Mouse (Mus musculus) midbrain, embryonic 16.5 days (tissue): Measurements from ENCODE around the gene Fam19a3. TPM values are rescaled to one million over a fixed set of nuclear protein-coding genes. Genes with fewer than 3 reads are reported as not detected.

Experiments used
- ATAC-seq: fragments of 200-750 bp; cut with Nextera tagmentation; 2 replicates; pipeline ENCODE4 v1.8.0; 2017; ENCODE audit warnings: moderate TSS enrichment
- H3K27ac ChIP-seq: fragments of 300-500 bp; sonication (generic); 2 replicates; pipeline ENCODE4 v1.5.1; 2014; ENCODE audit warnings: mild to moderate bottlenecking, low read length, mixed read lengths
- H3K27me3 ChIP-seq: fragments of 300-500 bp; sonication (generic); 2 replicates; pipeline ENCODE4 v1.6.1; 2014; ENCODE audit warnings: low read depth, low read length, mixed read lengths; ENCODE audit not compliant: control insufficient read depth, insufficient read depth
- H3K36me3 ChIP-seq: fragments of 300-500 bp; sonication (generic); 2 replicates; pipeline ENCODE4 v1.6.1; 2014; ENCODE audit warnings: mild to moderate bottlenecking, low read length, moderate library complexity, mixed read lengths; ENCODE audit not compliant: control insufficient read depth, insufficient read depth
- H3K4me1 ChIP-seq: fragments of 300-500 bp; sonication (generic); 2 replicates; pipeline ENCODE4 v1.6.1; 2014; ENCODE audit warnings: mild to moderate bottlenecking, low read length, mixed read lengths; ENCODE audit not compliant: control insufficient read depth, insufficient read depth
- H3K4me2 ChIP-seq: fragments of 300-500 bp; sonication (generic); 2 replicates; pipeline ENCODE4 v1.6.1; 2014; ENCODE audit warnings: mild to moderate bottlenecking, low read length, mixed read lengths
- H3K4me3 ChIP-seq: fragments of 300-500 bp; sonication (generic); 2 replicates; pipeline ENCODE4 v1.5.1; 2014; ENCODE audit warnings: low read depth, mild to moderate bottlenecking, low read length, moderate library complexity, mixed read lengths
- H3K9ac ChIP-seq: fragments of 300-500 bp; sonication (generic); 2 replicates; pipeline ENCODE4 v1.6.1; 2014; ENCODE audit warnings: low read depth, low read length, mixed read lengths
- H3K9me3 ChIP-seq: fragments of 300-500 bp; sonication (generic); replicated peaks from 2 replicates; pipeline ENCODE4 v1.6.1; 2014; ENCODE audit warnings: mild to moderate bottlenecking, low read length, mixed read lengths; ENCODE audit not compliant: control insufficient read depth, poor library complexity, severe bottlenecking
- WGBS: fragments of 180-500 bp; shearing (Covaris S2); extraction: QIAGEN DNeasy Blood & Tissue Kit; methylation state at CpG from one replicate; pipeline ENCODE4 v1.1.7; 2014; 5-methylcytosine and 5-hydroxymethylcytosine counted together
- polyA plus RNA-seq: library from polyadenylated mRNA; unstranded; fragments of >200 nt; fragmentation: Nextera tagmentation; extraction: Ambion mirVana; gene quantifications from 2 replicates; pipeline ENCODE4 v1.2.1, GENCODE M21; 2015

The Fam19a3 gene
- polyA plus RNA-seq, result 0.11 TPM in 1 of 2 replicates, not detected in the other

GRCm38 (mm10) chr3:104781471-104781903, at the start of gene Fam19a3:
TSS of gene Fam19a3 (minus strand) at chr3:104781840.
- H3K4me3 ChIP-seq, result peak within 1 kb of the TSS; percentile 45
- peaks cover 81% of the 10 kb centered on the region for H3K27me3 ChIP-seq
- H3K4me2 ChIP-seq, result peak within 1 kb of the TSS; percentile 90
- H3K4me1 ChIP-seq, result peaks cover 16% of the 10 kb centered on the region
- peak within 1 kb of the TSS; percentile 56 for H3K9ac ChIP-seq
- WGBS, result under 1% methylated on average over 25 of the region's 26 CpGs
- H3K36me3 ChIP-seq, result no peaks in the 10 kb centered on the region
- H3K9me3 ChIP-seq, result no peaks in the 10 kb centered on the region
- no peak for ATAC-seq
- no peak within 1 kb of the TSS for H3K27ac ChIP-seq

GRCm38 (mm10) chr3:104822413-104822812, 40.8 kb upstream of the Fam19a3 start:
- Histone ChIP-seq H3K27ac (no peak overlapping the region), H3K4me3 (no peak overlapping the region), H3K36me3 (peaks cover 10% of the 10 kb centered on the region; the same call in 1 of the 2 replicates), H3K27me3 (no peaks in the 10 kb centered on the region), H3K4me2 (no peak overlapping the region), H3K9me3 (no peaks in the 10 kb centered on the region), H3K9ac (no peak overlapping the region), H3K4me1 (peaks cover 4% of the 10 kb centered on the region; the same call in 1 of the 2 replicates)
- ATAC-seq, result no peak
- WGBS, result 88% methylated on average over 3 of the region's 3 CpGs

- 45% methylated on average over 1 of the region's 1 CpGs for WGBS
- Histone ChIP-seq H3K9ac (no peak overlapping the region), H3K4me3 (no peak overlapping the region)
Measured at GRCm38 (mm10) chr3:104820426-104820825, 38.8 kb upstream of the Fam19a3 start.

GRCm38 (mm10) chr3:104818749-104819134, 37.1 kb upstream of the Fam19a3 start:
- no peaks in the 10 kb centered on the region for H3K27me3 ChIP-seq
- no peak for ATAC-seq
- 6% methylated on average over 3 of the region's 3 CpGs for WGBS
- no peaks in the 10 kb centered on the region for H3K9me3 ChIP-seq
- H3K27ac ChIP-seq, result no peak overlapping the region
- H3K4me2 ChIP-seq, result peak overlapping the region; percentile 96
- no peak overlapping the region for H3K9ac ChIP-seq
- peaks cover 8% of the 10 kb centered on the region; the same call in 1 of the 2 replicates for H3K36me3 ChIP-seq
- peaks cover 8% of the 10 kb centered on the region for H3K4me1 ChIP-seq
- H3K4me3 ChIP-seq, result peak overlapping the region; percentile 67

More at GRCm38 (mm10) chr3:104820426-104820825, 38.8 kb upstream of the Fam19a3 start:
- Histone ChIP-seq H3K9me3 (no peaks in the 10 kb centered on the region), H3K4me1 (peaks cover 8% of the 10 kb centered on the region), H3K4me2 (no peak overlapping the region), H3K27me3 (no peaks in the 10 kb centered on the region), H3K36me3 (peaks cover 9% of the 10 kb centered on the region; the same call in 1 of the 2 replicates), H3K27ac (no peak overlapping the region)
- ATAC-seq, result no peak

DNA sequence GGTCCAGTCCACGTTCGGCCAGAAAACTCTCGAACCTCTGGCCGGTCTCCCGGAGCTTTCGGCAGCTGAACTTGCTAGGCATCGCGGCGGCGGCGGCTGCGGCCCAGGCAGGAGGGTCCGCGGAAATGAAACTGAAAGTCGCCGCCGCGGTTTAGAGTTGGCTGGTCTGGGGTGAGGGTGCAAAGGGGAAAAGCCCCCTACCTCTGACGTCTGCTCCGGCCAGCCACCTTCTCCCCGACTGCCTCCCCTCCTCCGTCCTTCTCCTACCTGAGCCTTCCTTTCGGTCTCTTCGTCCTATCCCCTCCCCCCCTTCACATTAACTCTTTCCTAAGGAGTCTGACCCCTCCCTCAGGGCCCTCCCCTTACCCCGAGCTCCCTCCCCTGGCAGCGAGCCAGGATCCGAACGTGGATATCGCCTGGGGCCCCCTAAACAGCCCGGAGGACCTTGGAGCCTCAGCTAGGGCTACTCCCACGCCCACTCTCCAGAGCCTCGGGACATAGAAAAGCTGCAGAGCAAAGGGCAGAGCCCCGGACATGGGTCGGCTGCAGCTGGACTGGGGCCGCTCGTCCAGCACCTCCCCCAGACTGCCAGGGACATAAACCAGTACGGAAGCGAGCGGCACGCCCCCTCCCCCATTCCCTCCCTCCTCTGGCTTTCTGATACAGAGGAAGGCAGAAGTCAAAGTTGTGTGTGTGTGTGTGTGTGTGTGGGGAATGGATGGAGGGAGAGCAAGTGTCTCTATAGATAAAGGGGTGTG, 36.5 kb upstream of the Fam19a3 start, which contains the start of gene Mov10:
Gene Mov10 (minus strand): TSS at position 573 of the 758 bp plus-strand sequence.
- Histone ChIP-seq H3K9ac (peak within 1 kb of the TSS; percentile 64), H3K9me3 (no peaks in the 10 kb centered on the region), H3K36me3 (peaks cover 8% of the 10 kb centered on the region; the same call in 1 of the 2 replicates), H3K4me3 (peak within 1 kb of the TSS; percentile 67), H3K27ac (peak within 1 kb of the TSS; percentile 17), H3K27me3 (no peaks in the 10 kb centered on the region), H3K4me2 (peak within 1 kb of the TSS; percentile 96), H3K4me1 (peaks cover 8% of the 10 kb centered on the region)
- WGBS, result under 1% methylated on average over 40 of the region's 40 CpGs
- peak; percentile 78 for ATAC-seq

GRCm38 (mm10) chr3:104817481-104817990, 35.9 kb upstream of the Fam19a3 start:
- H3K4me3 ChIP-seq, result peak overlapping the region; percentile 67
- ATAC-seq, result peak; percentile 88
- H3K36me3 ChIP-seq, result peaks cover 8% of the 10 kb centered on the region; the same call in 1 of the 2 replicates
- H3K9me3 ChIP-seq, result no peaks in the 10 kb centered on the region
- peaks cover 8% of the 10 kb centered on the region for H3K4me1 ChIP-seq
- WGBS, result under 1% methylated on average over 46 of the region's 46 CpGs
- peak overlapping the region; percentile 96 for H3K4me2 ChIP-seq
- no peaks in the 10 kb centered on the region for H3K27me3 ChIP-seq
- H3K9ac ChIP-seq, result peak overlapping the region; percentile 64
- H3K27ac ChIP-seq, result peak overlapping the region; percentile 17

DNA sequence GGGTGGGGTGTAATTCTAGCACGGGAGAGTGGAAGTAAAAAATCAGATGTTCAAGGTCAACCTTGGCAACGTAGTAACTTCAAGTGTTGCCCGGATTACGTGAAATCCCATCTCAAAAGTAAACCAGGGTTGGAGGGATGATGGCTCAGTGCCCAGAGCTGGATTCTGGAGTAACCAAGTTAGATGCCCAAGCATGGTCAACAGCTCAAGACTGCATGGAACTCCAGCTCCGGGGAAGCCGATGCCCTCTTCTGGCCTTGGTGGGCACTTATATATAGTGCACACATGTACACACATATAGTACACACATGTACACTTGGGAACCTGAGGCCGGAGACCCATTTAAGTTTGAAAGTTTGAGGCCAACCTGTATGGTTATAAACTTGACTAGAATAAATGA, 34.5 kb upstream of the Fam19a3 start:
- no peak overlapping the region for H3K4me3 ChIP-seq

GRCm38 (mm10) chr3:104815346-104815745, 33.7 kb upstream of the Fam19a3 start:
- Histone ChIP-seq H3K9me3 (no peaks in the 10 kb centered on the region), H3K9ac (no peak overlapping the region), H3K4me3 (no peak overlapping the region), H3K36me3 (no peaks in the 10 kb centered on the region), H3K4me2 (no peak overlapping the region), H3K4me1 (peaks cover 8% of the 10 kb centered on the region), H3K27me3 (no peaks in the 10 kb centered on the region), H3K27ac (no peak overlapping the region)
- no peak for ATAC-seq
- 88% methylated on average over 2 of the region's 2 CpGs for WGBS

More for the DNA sequence above, 34.5 kb upstream of the Fam19a3 start:
- Histone ChIP-seq H3K9me3 (no peaks in the 10 kb centered on the region), H3K4me1 (peaks cover 8% of the 10 kb centered on the region), H3K9ac (no peak overlapping the region), H3K4me2 (no peak overlapping the region), H3K36me3 (peaks cover 4% of the 10 kb centered on the region; the same call in 1 of the 2 replicates), H3K27ac (no peak overlapping the region), H3K27me3 (no peaks in the 10 kb centered on the region)
- ATAC-seq, result no peak
- 96% methylated on average over 7 of the region's 7 CpGs for whole genome bisulfite sequencing

DNA sequence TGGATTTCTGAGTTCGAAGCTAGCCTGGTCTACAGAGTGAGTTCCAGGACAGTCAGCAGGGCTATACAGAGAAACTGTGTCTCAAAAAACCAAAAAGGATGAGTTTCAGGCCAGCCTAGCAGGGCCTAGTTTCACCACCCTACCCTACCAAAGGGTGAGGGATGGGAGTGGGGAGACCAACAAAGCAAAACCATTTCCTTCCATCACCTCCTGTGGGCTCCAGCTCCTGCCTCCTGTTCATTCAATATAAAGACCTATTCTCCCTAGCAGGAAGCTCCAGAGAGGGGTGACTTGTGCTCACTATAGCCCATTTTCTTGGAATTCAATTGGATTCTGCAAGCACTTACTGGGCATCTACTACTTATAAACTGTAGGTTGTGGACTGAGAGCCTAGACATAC, 33.1 kb upstream of the Fam19a3 start:
- Histone ChIP-seq H3K9me3 (no peaks in the 10 kb centered on the region), H3K9ac (no peak overlapping the region), H3K4me2 (no peak overlapping the region), H3K4me3 (no peak overlapping the region), H3K36me3 (no peaks in the 10 kb centered on the region), H3K4me1 (peaks cover 8% of the 10 kb centered on the region), H3K27me3 (no peaks in the 10 kb centered on the region), H3K27ac (no peak overlapping the region)
- no peak for ATAC-seq
- WGBS, result 100% methylated on average over 1 of the region's 1 CpGs
